Mouse (Mus musculus) ES-E14 (cell line): ENCODE data around the gene Zfyve9.

Experiments used
- HCFC1 ChIP-seq: IDR thresholded peaks from 2 replicates; pipeline ENCODE4 v1.6.1; 2012; ENCODE audit warnings: low read length, inconsistent platforms, borderline replicate concordance; ENCODE audit not compliant: insufficient read depth
- MAFK ChIP-seq: IDR thresholded peaks from 2 replicates; pipeline ENCODE4 v1.6.1; 2014; ENCODE audit warnings: mild to moderate bottlenecking, low read depth, low read length, inconsistent platforms; ENCODE audit not compliant: insufficient read depth
- ZNF384 ChIP-seq: IDR thresholded peaks from 2 replicates; pipeline ENCODE4 v1.6.1; 2012; ENCODE audit warnings: low read depth, low read length, inconsistent platforms

DNA sequence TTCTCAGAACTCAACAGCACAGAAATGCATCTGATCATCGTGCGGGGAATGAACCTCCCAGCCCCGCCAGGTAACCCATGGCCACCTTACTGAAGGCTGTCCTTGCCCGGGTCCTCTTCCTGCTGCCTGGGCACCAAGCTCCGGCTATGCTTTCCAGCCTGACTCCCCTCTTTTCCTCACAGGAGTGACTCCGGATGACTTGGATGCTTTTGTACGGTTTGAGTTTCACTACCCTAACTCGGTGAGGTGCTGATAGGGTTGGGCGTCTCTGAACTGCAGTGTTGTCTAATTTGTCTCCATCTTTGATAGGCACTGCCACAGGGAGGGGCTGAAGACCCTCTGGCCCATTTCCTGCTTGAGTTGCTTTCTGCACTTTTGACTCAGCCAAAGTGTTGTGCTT lies 150.5 kb downstream of the Zfyve9 start:
- TF ChIP-seq ZNF384, result no peak
- TF ChIP-seq MAFK, result no peak
- no peak for TF ChIP-seq HCFC1
